Mouse (Mus musculus) small intestine, adult 2 months (tissue): ENCODE measurements at regions not wholly inside any gene's neighbourhood (a gene's known extent, or its start where the extent isn't known, plus 50 kb on each side); places are given as distances from the start of the nearest gene placed in this dataset.

Source experiments
- H3K27ac ChIP-seq: fragments of 200-500 bp; 2 replicates; pipeline ENCODE4 v1.5.1; 2012; ENCODE audit warnings: low read depth, low read length, control low read depth, inconsistent platforms; ENCODE audit not compliant: insufficient read depth
- H3K27me3 ChIP-seq: fragments of 200-500 bp; 2 replicates; pipeline ENCODE4 v1.6.1; 2012; ENCODE audit warnings: mild to moderate bottlenecking, moderate library complexity, low read length, inconsistent platforms; ENCODE audit not compliant: control insufficient read depth, insufficient read depth
- H3K36me3 ChIP-seq: fragments of 200-500 bp; 2 replicates; pipeline ENCODE4 v1.6.1; 2012; ENCODE audit warnings: mild to moderate bottlenecking, low read length, control low read depth, inconsistent platforms; ENCODE audit not compliant: control insufficient read depth, insufficient read depth
- H3K4me1 ChIP-seq: fragments of 200-500 bp; 2 replicates; pipeline ENCODE4 v1.6.1; 2012; ENCODE audit warnings: low read length, inconsistent platforms, mixed read lengths; ENCODE audit not compliant: control insufficient read depth, insufficient read depth, insufficient read length
- H3K4me3 ChIP-seq: fragments of 200-500 bp; 2 replicates; pipeline ENCODE4 v1.5.1; 2012; ENCODE audit warnings: low read depth, mild to moderate bottlenecking, control low read depth, inconsistent platforms, low read length, moderate library complexity
- CTCF ChIP-seq: fragments of 200-500 bp; IDR thresholded peaks from 2 replicates; pipeline ENCODE4 v1.5.1; 2012; ENCODE audit warnings: low read depth, mild to moderate bottlenecking, control low read depth, inconsistent platforms, low read length, moderate library complexity, mixed read lengths; ENCODE audit not compliant: insufficient replicate concordance, insufficient read length; ENCODE audit errors: extremely low read depth
- POLR2A ChIP-seq: fragments of 200-500 bp; IDR thresholded peaks from 2 replicates; pipeline ENCODE4 v1.6.1; 2012; ENCODE audit warnings: low read depth, mild to moderate bottlenecking, control low read depth, inconsistent platforms, low read length, moderate library complexity
- WGBS: fragments of 180-500 bp; shearing (Covaris S2); methylation state at CpG from one replicate; pipeline ENCODE4 v1.1.7; 2018; 5-methylcytosine and 5-hydroxymethylcytosine counted together

- no peaks in the 10 kb centered on the region for H3K36me3 ChIP-seq
- no peaks in the 10 kb centered on the region for H3K4me1 ChIP-seq
These were observed 445.4 kb upstream of the Mki67 start for GRCm38 (mm10) chr7:136161526-136161925.

GRCm38 (mm10) chr7:136164834-136165233, 448.7 kb upstream of the Mki67 start:
- Histone ChIP-seq H3K4me3 (no peak overlapping the region), H3K27me3 (no peaks in the 10 kb centered on the region), H3K4me1 (no peaks in the 10 kb centered on the region), H3K27ac (no peak overlapping the region), H3K36me3 (no peaks in the 10 kb centered on the region)
- TF ChIP-seq CTCF (no peak), POLR2A (no peak)
- 57% methylated on average over 5 of the region's 5 CpGs for WGBS

More at GRCm38 (mm10) chr7:136161526-136161925, 445.4 kb upstream of the Mki67 start:
- H3K27me3 ChIP-seq = no peaks in the 10 kb centered on the region
- H3K27ac ChIP-seq = no peak overlapping the region
- WGBS = 60% methylated on average over 2 of the region's 2 CpGs
- TF ChIP-seq POLR2A (no peak), CTCF (no peak)
- H3K4me3 ChIP-seq = no peak overlapping the region

- TF ChIP-seq POLR2A = no peak
- no peak for TF ChIP-seq CTCF
- no peaks in the 10 kb centered on the region for H3K4me1 ChIP-seq
- no peaks in the 10 kb centered on the region for H3K36me3 ChIP-seq
- WGBS = 71% methylated on average over 4 of the region's 4 CpGs
- no peak overlapping the region for H3K4me3 ChIP-seq
- no peak overlapping the region for H3K27ac ChIP-seq
- no peaks in the 10 kb centered on the region for H3K27me3 ChIP-seq
These were observed 453.1 kb upstream of the Mki67 start for GRCm38 (mm10) chr7:136169261-136169660.

- no peaks in the 10 kb centered on the region for H3K27me3 ChIP-seq
These were observed 460.2 kb upstream of the Mki67 start for GRCm38 (mm10) chr7:136176373-136176772.

GRCm38 (mm10) chr7:136180996-136181395, 464.8 kb upstream of the Mki67 start:
- no peak for TF ChIP-seq POLR2A
- TF ChIP-seq CTCF = no peak
- H3K27ac ChIP-seq = no peak overlapping the region
- no peaks in the 10 kb centered on the region for H3K36me3 ChIP-seq
- H3K4me3 ChIP-seq = no peak overlapping the region
- 69% methylated on average over 6 of the region's 6 CpGs for WGBS
- no peaks in the 10 kb centered on the region for H3K27me3 ChIP-seq
- no peaks in the 10 kb centered on the region for H3K4me1 ChIP-seq

More at GRCm38 (mm10) chr7:136176373-136176772, 460.2 kb upstream of the Mki67 start:
- H3K27ac ChIP-seq = no peak overlapping the region
- TF ChIP-seq POLR2A = no peak
- TF ChIP-seq CTCF = no peak
- no peak overlapping the region for H3K4me3 ChIP-seq
- H3K4me1 ChIP-seq = no peaks in the 10 kb centered on the region
- H3K36me3 ChIP-seq = no peaks in the 10 kb centered on the region

GRCm38 (mm10) chr7:136182101-136182500, 465.9 kb upstream of the Mki67 start:
- Histone ChIP-seq H3K4me1 (no peaks in the 10 kb centered on the region), H3K36me3 (no peaks in the 10 kb centered on the region), H3K27ac (no peak overlapping the region), H3K27me3 (no peaks in the 10 kb centered on the region), H3K4me3 (no peak overlapping the region)
- 74% methylated on average over 5 of the region's 5 CpGs for WGBS
- TF ChIP-seq POLR2A = no peak
- no peak for TF ChIP-seq CTCF

- TF ChIP-seq POLR2A = no peak
- TF ChIP-seq CTCF = no peak
These were observed 480.4 kb upstream of the Mki67 start for GRCm38 (mm10) chr7:136196424-136197160.

GRCm38 (mm10) chr7:136208879-136209278, 492.7 kb upstream of the Mki67 start:
- WGBS = 88% methylated on average over 12 of the region's 12 CpGs
- Histone ChIP-seq H3K4me1 (no peaks in the 10 kb centered on the region), H3K27ac (no peak overlapping the region), H3K4me3 (no peak overlapping the region), H3K36me3 (no peaks in the 10 kb centered on the region), H3K27me3 (no peaks in the 10 kb centered on the region)
- no peak for TF ChIP-seq POLR2A
- TF ChIP-seq CTCF = no peak

More at GRCm38 (mm10) chr7:136196424-136197160, 480.4 kb upstream of the Mki67 start:
- Histone ChIP-seq H3K27ac (no peak overlapping the region), H3K4me3 (no peak overlapping the region), H3K27me3 (no peaks in the 10 kb centered on the region), H3K4me1 (no peaks in the 10 kb centered on the region), H3K36me3 (no peaks in the 10 kb centered on the region)
- 89% methylated on average over 17 of the region's 17 CpGs for WGBS
